Mouse (Mus musculus) E14TG2a.4 (cell line): ENCODE measurements around the gene Ccdc159.

Experiments used
- H3K27me3 ChIP-seq: 2 replicates; pipeline ENCODE4 v1.6.1; 2014; ENCODE audit warnings: low read length, control low read depth; ENCODE audit not compliant: insufficient read depth
- H3K36me3 ChIP-seq: 2 replicates; pipeline ENCODE4 v1.6.1; 2014; ENCODE audit warnings: low read length, control low read depth; ENCODE audit not compliant: insufficient read depth
- H3K4me1 ChIP-seq: replicated peaks from 2 replicates; pipeline ENCODE4 v1.6.1; 2014; ENCODE audit warnings: low read depth, low read length, control low read depth
- H3K4me3 ChIP-seq: replicated peaks from 2 replicates; pipeline ENCODE4 v1.5.1; 2014; ENCODE audit warnings: mild to moderate bottlenecking, low read length
- H3K9me3 ChIP-seq: 2 replicates; pipeline ENCODE4 v1.6.1; 2014; ENCODE audit warnings: low read length, control low read depth
- CTCF ChIP-seq: conservative IDR thresholded peaks from 2 replicates; pipeline ENCODE4 v1.5.1; 2014; ENCODE audit warnings: low read length
- NANOG ChIP-seq: IDR thresholded peaks from 2 replicates; pipeline ENCODE4 v1.6.1; 2014; ENCODE audit warnings: borderline replicate concordance, low read length, mixed read lengths
- POU5F1 ChIP-seq: IDR thresholded peaks from 2 replicates; pipeline ENCODE4 v1.6.1; 2014; ENCODE audit warnings: low read length, borderline replicate concordance

The Ccdc159 gene

DNA sequence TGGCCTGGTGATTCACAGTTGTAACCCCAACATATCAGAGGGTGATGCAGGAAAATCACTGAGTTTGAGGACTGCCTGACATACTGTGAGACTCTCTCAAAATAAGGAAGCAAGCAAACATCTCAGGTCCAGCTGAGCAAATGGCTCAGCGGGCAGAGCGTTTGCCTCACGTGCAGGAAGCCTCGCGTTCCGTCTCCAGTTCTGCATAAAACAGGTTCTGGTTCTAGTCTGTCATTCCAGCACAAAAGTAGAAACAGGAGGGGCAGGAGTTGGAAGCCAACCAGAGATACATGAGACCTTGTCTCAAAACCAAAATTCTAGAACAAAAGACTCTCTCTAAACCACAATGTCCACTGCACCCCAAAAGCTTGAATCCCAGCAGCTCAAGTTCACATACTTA, 487 bp upstream of the Ccdc159 start:
- no peaks in the 10 kb centered on the region for H3K27me3 ChIP-seq
- TF ChIP-seq CTCF (no peak), POU5F1 (no peak), NANOG (no peak)
- peaks cover 58% of the 10 kb centered on the region for H3K4me1 ChIP-seq
- no peaks in the 10 kb centered on the region for H3K9me3 ChIP-seq
- H3K4me3 ChIP-seq, result peak overlapping the region; percentile 87
- H3K36me3 ChIP-seq, result peaks cover 41% of the 10 kb centered on the region

DNA sequence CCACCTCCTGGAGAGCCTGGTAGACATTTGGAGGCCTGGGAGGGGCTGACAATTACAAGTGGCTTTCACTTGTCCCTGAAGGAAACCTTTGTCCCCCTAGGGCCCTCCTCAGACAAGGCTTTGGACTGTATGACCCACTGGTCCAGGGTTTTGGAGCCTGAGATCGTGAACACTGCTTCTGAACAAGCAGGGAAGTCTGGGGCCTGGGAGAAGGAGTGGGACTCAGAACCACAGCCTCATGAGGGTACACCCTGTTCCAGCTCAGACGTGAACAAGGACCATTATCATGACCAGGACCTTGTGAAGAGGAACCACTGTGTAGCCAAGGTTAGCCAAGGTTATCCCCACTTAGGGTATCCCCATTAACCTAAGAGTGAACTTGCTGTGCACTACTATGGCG, 1.9 kb downstream of the Ccdc159 start:
- Histone ChIP-seq H3K36me3 (peaks cover 22% of the 10 kb centered on the region), H3K27me3 (peaks cover 5% of the 10 kb centered on the region), H3K4me3 (no peak overlapping the region), H3K4me1 (peaks cover 61% of the 10 kb centered on the region), H3K9me3 (no peaks in the 10 kb centered on the region)
- TF ChIP-seq POU5F1 (no peak), CTCF (no peak), NANOG (no peak)

DNA sequence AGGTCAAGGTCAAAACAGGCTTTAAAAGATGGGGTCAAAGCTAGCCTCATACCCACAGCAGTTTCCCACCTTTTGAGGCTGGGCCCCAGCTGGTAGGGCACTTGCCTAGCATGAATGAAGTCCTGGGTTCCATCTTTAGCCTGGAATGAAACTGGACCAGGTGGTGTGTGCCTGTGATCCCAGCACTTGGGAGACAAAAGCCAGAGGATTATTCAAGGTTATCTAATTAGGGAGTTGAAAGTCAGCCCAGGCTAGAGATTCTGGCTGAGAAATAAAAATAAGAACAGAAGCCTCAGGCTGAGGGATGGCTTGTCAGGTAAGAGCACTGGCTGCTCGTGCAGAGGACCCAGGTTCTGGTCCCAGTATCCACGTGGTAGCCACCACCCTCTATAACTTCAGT, 4.7 kb downstream of the Ccdc159 start:
- TF ChIP-seq CTCF (no peak), POU5F1 (no peak), NANOG (no peak)
- peaks cover 4% of the 10 kb centered on the region; the same call in 1 of the 2 replicates for H3K36me3 ChIP-seq

DNA sequence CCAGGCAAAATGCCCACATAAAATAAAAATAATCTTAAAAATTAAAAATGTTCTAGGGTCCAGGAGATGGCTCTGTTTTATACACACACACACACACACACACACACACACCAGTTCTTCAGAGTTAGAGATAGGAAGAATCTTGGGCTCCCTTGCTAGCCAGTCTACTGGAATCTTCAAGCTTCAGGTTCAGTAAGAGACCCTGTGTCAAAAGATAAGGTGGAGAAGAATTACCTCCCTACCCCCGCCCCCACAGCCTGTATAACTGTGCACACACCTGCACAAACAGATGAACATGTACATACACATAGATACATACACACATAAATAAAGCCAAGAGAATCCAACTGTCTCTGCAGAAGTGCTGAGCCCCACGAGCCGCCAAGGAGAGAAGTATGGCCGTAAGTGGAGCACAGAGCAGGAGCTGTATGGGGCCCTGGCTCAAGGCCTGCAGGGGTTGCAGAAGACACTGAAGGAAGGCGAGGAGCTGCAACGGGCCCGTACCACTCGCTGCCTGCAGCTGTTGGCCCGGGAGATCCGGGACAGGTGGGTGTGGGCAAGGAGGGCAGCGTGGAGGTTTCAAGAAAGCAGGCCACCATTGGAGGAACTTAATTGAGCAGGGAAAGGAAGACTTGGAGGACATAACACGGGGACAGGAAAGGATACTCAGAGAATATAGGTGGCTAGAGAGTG, 5.3 kb downstream of the Ccdc159 start:
- TF ChIP-seq POU5F1, result no peak
- TF ChIP-seq CTCF, result no peak
- TF ChIP-seq NANOG, result no peak
- H3K4me1 ChIP-seq, result peaks cover 48% of the 10 kb centered on the region
- H3K9me3 ChIP-seq, result no peaks in the 10 kb centered on the region
- peak overlapping the region; percentile 32 for H3K4me3 ChIP-seq
- peaks cover 14% of the 10 kb centered on the region for H3K27me3 ChIP-seq
- H3K36me3 ChIP-seq, result peaks cover 4% of the 10 kb centered on the region; the same call in 1 of the 2 replicates

More for the DNA sequence above, 4.7 kb downstream of the Ccdc159 start:
- no peaks in the 10 kb centered on the region for H3K9me3 ChIP-seq
- H3K4me3 ChIP-seq, result no peak overlapping the region
- peaks cover 14% of the 10 kb centered on the region for H3K27me3 ChIP-seq
- H3K4me1 ChIP-seq, result peaks cover 47% of the 10 kb centered on the region

DNA sequence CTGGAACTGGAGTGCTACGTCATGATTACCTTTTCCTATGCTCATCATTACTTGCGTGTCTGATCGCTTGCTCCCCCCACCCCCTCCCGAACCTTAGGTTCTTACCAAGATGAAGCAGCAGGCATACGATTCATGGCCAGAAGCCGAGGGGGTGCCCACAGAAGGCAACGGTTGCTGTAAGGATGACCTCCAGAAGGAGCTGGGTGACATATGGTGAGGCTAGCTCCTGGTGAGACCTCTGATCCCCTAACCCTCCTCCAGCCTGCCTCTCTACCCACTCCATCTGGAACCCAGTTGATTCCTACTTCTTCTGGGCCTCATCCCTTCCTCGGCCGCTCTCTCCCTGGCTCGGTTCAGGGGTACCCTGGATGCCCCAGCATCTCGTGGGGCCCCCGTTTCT, 6.8 kb downstream of the Ccdc159 start:
- Histone ChIP-seq H3K9me3 (no peaks in the 10 kb centered on the region), H3K4me3 (no peak overlapping the region), H3K27me3 (peaks cover 19% of the 10 kb centered on the region), H3K4me1 (peaks cover 41% of the 10 kb centered on the region), H3K36me3 (peaks cover 4% of the 10 kb centered on the region; the same call in 1 of the 2 replicates)
- TF ChIP-seq POU5F1 (no peak), NANOG (no peak), CTCF (no peak)

DNA sequence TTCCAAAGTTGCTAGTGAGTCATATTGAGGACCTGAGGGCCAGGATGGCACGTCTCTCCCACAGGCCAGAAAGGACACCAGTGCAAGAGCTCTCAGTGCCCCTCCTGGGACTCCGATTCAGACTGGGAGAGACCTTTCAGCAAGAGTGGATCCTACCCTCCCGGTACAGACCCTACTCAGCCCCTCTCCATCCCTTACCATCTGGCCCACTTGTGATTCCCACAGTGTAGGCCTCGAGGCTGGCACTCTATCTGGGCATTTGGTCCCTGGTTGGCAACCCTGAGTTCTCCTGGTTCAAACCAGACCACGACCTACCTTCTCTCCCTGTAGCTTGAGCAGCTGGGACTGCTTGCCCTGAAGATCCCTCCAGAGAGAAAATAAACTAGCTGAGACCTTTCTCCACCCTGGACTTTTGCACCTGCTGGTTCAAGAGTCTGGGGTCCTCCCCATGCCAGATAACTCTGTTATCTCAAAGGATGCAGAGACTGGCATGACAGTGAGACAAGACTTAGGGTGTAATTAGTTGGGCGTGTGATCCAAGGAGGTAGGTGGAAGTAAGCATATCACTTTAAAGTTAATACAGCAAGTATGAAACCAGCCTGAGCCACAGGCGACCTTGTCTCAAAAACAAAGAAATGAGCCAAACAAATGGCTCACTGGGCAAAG, 8.3 kb downstream of the Ccdc159 start:
- Histone ChIP-seq H3K9me3 (no peaks in the 10 kb centered on the region), H3K4me1 (peaks cover 34% of the 10 kb centered on the region), H3K27me3 (peaks cover 19% of the 10 kb centered on the region), H3K36me3 (peaks cover 5% of the 10 kb centered on the region), H3K4me3 (no peak overlapping the region)
- TF ChIP-seq CTCF, result no peak

DNA sequence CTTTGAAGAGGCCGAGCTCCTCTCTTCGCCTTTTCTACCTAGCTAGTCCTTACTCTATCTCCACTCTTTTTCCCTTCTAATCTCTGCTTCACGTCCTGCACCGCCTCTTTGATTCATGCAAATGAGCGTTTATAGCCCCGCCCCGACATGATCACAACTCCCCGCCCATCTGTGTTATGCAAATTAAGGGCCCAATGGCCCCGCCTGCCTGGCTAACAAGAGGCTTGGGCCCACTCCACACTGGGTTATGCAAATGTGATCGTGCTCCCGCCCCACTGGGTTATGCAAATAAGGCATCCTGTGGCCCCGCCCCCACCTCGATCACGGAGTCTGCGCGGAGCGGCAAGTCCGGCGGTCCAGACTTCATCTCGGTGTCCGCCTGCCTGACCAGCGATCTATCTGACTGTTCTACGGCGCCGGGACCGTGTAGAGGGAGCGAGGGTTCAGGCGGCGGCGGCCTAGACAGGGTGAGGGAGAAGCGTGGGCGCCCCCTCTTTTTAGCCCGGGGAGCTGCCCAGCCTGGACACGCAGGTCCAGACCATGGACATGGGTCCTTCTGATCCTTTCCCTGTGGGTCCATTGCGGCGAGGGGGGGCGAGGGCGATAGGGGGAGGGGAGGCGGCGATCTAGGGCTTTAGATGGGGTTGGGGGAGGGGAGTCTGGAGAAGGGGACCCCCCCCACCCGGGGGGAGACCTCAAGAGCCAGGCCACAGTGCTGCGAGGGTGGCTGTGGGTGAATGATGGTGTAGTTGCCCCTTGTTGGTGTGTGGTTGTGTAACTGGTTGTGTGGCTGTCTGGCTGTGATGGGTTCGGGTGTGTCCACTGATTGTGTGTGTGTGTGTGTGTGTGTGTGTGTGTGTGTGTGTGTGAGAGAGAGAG, 9.7 kb downstream of the Ccdc159 start, which contains the start of gene Plppr2:
Plppr2 (plus strand) TSS at position 342 of the 879 bp plus-strand sequence.
- peaks cover 29% of the 10 kb centered on the region for H3K4me1 ChIP-seq
- peak within 1 kb of the TSS; percentile 88 for H3K4me3 ChIP-seq
- H3K36me3 ChIP-seq, result peaks cover 12% of the 10 kb centered on the region
- no peaks in the 10 kb centered on the region for H3K9me3 ChIP-seq
- no peak for TF ChIP-seq CTCF
- TF ChIP-seq POU5F1, result no peak
- no peak for TF ChIP-seq NANOG
- peaks cover 19% of the 10 kb centered on the region for H3K27me3 ChIP-seq

DNA sequence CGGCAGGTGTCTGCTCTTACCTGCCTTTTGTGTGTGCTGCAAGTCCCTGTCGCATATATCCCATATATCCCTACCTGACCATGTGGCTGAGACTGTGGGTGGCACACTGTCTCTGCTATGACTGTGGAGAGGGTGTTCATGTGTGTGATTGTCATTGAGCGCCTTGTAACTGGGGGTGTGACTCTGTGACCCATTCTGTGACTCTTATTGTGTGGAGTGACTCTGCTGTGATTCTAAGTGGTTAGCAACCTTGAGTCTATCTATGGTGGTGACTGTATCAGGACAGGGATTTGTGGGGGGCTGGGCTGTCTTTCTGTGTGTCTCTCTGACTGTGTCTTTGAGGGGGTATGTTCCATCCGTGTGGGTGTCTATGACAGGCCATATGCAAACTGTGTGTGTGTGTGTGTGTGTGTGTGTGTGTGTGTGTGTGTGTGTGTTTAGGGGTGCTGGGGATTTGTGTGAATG, 10.5 kb downstream of the Ccdc159 start:
- Histone ChIP-seq H3K36me3 (peaks cover 12% of the 10 kb centered on the region), H3K4me1 (peaks cover 26% of the 10 kb centered on the region), H3K27me3 (peaks cover 19% of the 10 kb centered on the region), H3K4me3 (no peak overlapping the region), H3K9me3 (no peaks in the 10 kb centered on the region)
- TF ChIP-seq CTCF (no peak), NANOG (no peak), POU5F1 (no peak)
